ENCODE assay signal across 20 mouse cellular contexts in genomic region chr17:56126175-56126574, GRCm38 (mm10). TPM values are rescaled to one million over a fixed set of nuclear protein-coding genes. Genes with fewer than 3 reads are reported as not detected.
"Had no signal": no experiment of that assay in that cellular context is flagged by ENCODE, and none has a peak within 500 bp of the region (broad histone marks: within the 10 kb centered on the region; RNA-seq: fewer than 3 reads in every experiment).

No protein-coding gene starts in this region.

- ATAC-seq: hindbrain, embryonic 16.5 days; inflammation-experienced regulatory T-cells, adult 6 months; intestine, embryonic 15.5 days; intestine, postnatal 0 days; liver, postnatal 0 days had no signal

- DNase-seq: gastrocnemius, adult 2 months; gastrocnemius, postnatal 10 days; gastrocnemius, postnatal 25 days; heart, adult 2 months; heart, postnatal 14 days; heart, postnatal 4 days; kidney, adult 18-20 months; kidney, adult 8-10 months; kidney, postnatal 10 days; kidney, postnatal 25 days; kidney, postnatal 4 days; liver; liver, embryonic 13.5 days; liver, postnatal 0 days had no signal

RNA-seq across cellular contexts. Expression of gene Lrg1, which starts 4.4 kb away (rescaled TPM):
- total RNA-seq: layer of hippocampus, postnatal 10 days had no signal

RNA-seq across cellular contexts. Expression of gene Plin5, which starts 8.8 kb away (rescaled TPM):
- total RNA-seq: granulocyte monocyte progenitor cell, adult 5-6 weeks had no signal

RNA-seq across cellular contexts. Expression of gene Plin4, which starts 16.6 kb away (rescaled TPM):
- total RNA-seq: granulocyte monocyte progenitor cell, adult 5-6 weeks had no signal
